Mouse (Mus musculus) erythroblast, embryonic 14.5 days (primary cell): Measurements from ENCODE around the gene Trak1. TPM values are rescaled to one million over a fixed set of nuclear protein-coding genes. Genes with fewer than 3 reads are reported as not detected.

Experiments
- H3K27me3 ChIP-seq: 2 replicates; pipeline ENCODE4 v1.6.1; 2012; ENCODE audit warnings: inconsistent platforms; ENCODE audit not compliant: control insufficient read depth
- H3K36me3 ChIP-seq: 2 replicates; pipeline ENCODE4 v1.6.1; 2012; ENCODE audit warnings: mild to moderate bottlenecking, inconsistent platforms; ENCODE audit not compliant: control insufficient read depth
- H3K4me1 ChIP-seq: 2 replicates; pipeline ENCODE4 v1.6.1; 2012; ENCODE audit warnings: inconsistent platforms; ENCODE audit not compliant: control insufficient read depth
- H3K4me3 ChIP-seq: replicated peaks from 2 replicates; pipeline ENCODE3; 2012; ENCODE audit warnings: moderate library complexity, mild to moderate bottlenecking, inconsistent platforms
- H3K9me3 ChIP-seq: 2 replicates; pipeline ENCODE4 v1.6.1; 2012; ENCODE audit warnings: low read length, inconsistent platforms, mixed read lengths; ENCODE audit not compliant: control insufficient read depth
- GATA1 ChIP-seq: IDR thresholded peaks from 2 replicates; pipeline ENCODE4 v1.6.1; 2012; ENCODE audit warnings: low read length, inconsistent platforms, mixed read lengths
- TAL1 ChIP-seq: IDR thresholded peaks from 3 replicates; pipeline ENCODE4 v1.6.1; 2012; ENCODE audit warnings: low read length, inconsistent platforms, mixed read lengths
- polyA plus RNA-seq: library from polyadenylated mRNA; stranded (reverse); fragments of >175 nt; gene quantifications from 2 replicates; pipeline ENCODE4 v1.2.3, GENCODE M21; 2012

Trak1 gene
- polyA plus RNA-seq, 1 experiment = 1.2 TPM

DNA sequence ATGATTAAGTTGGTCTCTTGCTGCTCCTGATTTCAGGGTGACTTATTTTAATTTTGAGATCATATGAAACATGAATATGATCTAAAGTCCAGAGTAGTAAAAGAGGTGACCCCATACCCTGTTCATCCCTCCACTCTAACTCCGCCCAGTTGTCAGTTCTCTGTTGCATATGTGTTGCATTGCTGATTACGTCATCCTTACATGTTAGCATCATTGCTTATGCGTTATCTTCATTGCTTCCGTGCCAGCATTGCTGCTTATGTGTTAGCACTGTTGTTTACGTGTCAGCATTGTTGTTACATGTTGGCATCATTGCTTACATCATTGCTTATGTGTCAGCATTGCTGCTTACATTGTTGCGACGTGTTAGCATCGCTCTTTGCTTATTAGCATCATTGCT is 51.8 kb downstream of the Trak1 start:
- TF ChIP-seq TAL1 = no peak
- TF ChIP-seq GATA1 = no peak
- H3K4me1 ChIP-seq = peaks cover 11% of the 10 kb centered on the region
- no peaks in the 10 kb centered on the region for H3K36me3 ChIP-seq

GRCm38 (mm10) chr9:121350601-121351000 is 53.3 kb downstream of the Trak1 start:
- no peaks in the 10 kb centered on the region for H3K27me3 ChIP-seq
- H3K9me3 ChIP-seq = no peaks in the 10 kb centered on the region
- H3K4me3 ChIP-seq = no peak overlapping the region
- no peaks in the 10 kb centered on the region for H3K36me3 ChIP-seq
- peaks cover 11% of the 10 kb centered on the region for H3K4me1 ChIP-seq
- no peak for TF ChIP-seq GATA1
- no peak for TF ChIP-seq TAL1

More for the DNA sequence above, 51.8 kb downstream of the Trak1 start:
- Histone ChIP-seq H3K27me3 (no peaks in the 10 kb centered on the region), H3K4me3 (no peak overlapping the region), H3K9me3 (no peaks in the 10 kb centered on the region)

- Histone ChIP-seq H3K4me1 (peaks cover 8% of the 10 kb centered on the region), H3K27me3 (no peaks in the 10 kb centered on the region)
These were observed 54.2 kb downstream of the Trak1 start for GRCm38 (mm10) chr9:121351388-121352078.

DNA sequence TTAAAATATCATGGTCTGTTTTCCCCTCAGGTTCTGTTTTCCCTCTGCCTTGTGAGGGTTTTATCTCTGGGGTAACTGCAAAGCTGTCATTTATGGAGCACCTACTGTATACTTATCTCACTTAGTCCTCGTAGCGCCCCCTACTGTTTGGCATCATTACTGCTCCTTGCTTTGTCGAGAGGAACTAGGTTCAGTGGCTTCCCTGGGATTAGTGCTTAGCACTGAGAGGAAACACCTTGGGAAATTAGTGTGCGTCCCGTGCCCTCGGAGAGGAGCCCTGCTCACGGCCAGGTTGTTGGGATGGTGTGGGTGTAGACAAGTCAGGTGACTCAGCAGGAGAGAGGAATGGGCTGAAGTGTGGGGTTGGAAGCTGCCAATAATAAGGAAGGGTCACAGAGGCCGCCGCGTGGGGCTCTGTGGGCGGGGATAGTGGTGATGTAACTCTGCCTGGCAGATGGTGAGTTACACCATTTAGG is 54.9 kb downstream of the Trak1 start:
- Histone ChIP-seq H3K36me3 (no peaks in the 10 kb centered on the region), H3K9me3 (no peaks in the 10 kb centered on the region), H3K4me1 (peaks cover 5% of the 10 kb centered on the region), H3K4me3 (no peak overlapping the region), H3K27me3 (no peaks in the 10 kb centered on the region)
- TF ChIP-seq TAL1 (no peak), GATA1 (no peak)

More at GRCm38 (mm10) chr9:121351388-121352078, 54.2 kb downstream of the Trak1 start:
- no peak overlapping the region for H3K4me3 ChIP-seq
- H3K36me3 ChIP-seq = no peaks in the 10 kb centered on the region
- no peaks in the 10 kb centered on the region for H3K9me3 ChIP-seq
- TF ChIP-seq TAL1 (no peak), GATA1 (no peak)

GRCm38 (mm10) chr9:121352726-121353125 is 55.4 kb downstream of the Trak1 start:
- no peaks in the 10 kb centered on the region for H3K36me3 ChIP-seq
- TF ChIP-seq GATA1 (no peak), TAL1 (no peak)
- no peak overlapping the region for H3K4me3 ChIP-seq
- H3K27me3 ChIP-seq = no peaks in the 10 kb centered on the region
- no peaks in the 10 kb centered on the region for H3K9me3 ChIP-seq
- H3K4me1 ChIP-seq = peaks cover 4% of the 10 kb centered on the region

DNA sequence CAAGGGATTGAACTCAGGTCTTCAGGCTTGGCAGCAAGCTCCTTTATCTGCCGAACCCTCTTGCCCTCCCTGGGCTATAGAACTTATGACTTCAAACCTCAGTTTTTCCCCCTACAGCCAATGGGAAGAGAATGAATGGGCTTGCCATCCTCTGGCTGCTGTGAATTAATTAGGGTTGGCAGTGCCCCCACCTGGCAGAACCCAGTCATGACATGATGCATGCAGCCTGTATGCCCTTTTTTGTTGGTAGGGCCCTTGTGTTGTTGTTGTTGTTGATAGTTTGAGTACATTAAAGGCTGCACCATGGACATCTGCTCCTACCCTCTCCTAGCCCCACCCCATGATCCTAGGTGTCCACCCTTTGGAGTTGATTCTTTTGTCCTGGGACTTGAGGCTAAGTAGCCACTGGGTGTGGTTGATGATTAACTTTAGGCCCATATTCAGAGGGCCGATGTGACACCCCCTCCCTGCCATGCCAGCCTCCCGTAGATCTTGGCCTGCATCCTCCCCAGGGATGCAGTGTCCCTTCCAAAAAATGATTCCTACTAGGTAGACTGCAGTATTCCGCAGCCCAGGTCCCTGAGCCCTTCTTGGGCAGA is 57.6 kb downstream of the Trak1 start:
- TF ChIP-seq GATA1 (no peak), TAL1 (no peak)
- H3K4me3 ChIP-seq = no peak overlapping the region
- peaks cover 9% of the 10 kb centered on the region for H3K4me1 ChIP-seq
- H3K9me3 ChIP-seq = no peaks in the 10 kb centered on the region
- H3K36me3 ChIP-seq = no peaks in the 10 kb centered on the region
- H3K27me3 ChIP-seq = no peaks in the 10 kb centered on the region

DNA sequence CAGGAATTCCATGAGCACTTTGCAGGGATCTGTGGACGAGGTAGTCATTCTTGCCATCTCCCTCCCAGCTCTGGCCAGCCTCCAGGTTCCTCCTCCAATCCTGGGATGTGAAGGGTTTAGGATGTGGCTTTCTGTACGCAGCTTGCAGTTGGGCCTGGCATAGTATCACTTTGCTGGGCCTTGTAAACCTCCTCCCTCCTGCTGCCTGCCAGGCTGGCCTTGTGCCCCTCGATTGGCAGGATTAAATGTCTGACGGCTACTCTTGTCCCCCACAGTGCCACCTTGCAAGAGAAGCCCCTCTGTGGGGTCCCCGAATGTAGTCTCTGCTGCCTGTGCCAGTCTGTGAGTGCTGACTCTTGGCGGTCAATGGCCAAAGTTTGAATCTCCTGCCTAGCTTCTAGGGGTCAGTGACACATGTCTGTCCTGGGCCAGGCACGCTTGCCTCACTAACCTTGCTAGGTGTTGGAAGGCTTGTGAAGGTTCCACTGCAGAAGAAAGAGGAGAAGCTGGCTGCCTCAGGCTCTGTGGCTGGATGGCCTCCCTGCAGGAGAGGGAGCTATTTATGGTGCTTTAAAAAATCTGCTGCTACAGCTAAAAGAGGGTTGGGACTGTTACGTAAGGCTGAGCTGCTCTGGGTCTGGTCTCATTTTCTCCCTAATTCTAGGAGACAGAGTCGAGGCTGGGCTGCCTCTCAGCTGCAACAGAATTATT is 58.3 kb downstream of the Trak1 start:
- Histone ChIP-seq H3K4me1 (peaks cover 14% of the 10 kb centered on the region), H3K4me3 (no peak overlapping the region), H3K27me3 (no peaks in the 10 kb centered on the region), H3K9me3 (no peaks in the 10 kb centered on the region), H3K36me3 (no peaks in the 10 kb centered on the region)
- TF ChIP-seq GATA1 (no peak), TAL1 (no peak)

DNA sequence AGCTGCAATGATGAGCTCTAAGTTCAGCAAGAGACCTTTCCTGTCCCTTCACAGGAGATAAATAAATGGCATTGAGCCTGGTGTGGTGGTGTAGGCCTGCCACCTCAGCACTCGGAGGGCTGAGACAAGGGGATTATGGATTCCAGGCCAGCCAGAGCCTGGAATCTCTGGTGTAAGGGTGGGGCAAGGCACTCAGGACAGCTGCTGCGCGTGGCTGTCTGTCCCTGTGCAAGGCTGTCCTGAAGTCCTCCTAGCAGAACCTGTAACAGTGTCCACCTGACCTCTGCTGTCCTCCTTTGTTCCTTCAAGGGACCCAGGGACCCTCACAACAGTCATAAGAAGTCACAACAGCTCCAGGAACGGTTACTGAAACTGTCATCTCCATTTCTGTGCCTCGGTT is 59.8 kb downstream of the Trak1 start:
- peaks cover 21% of the 10 kb centered on the region for H3K4me1 ChIP-seq
- no peaks in the 10 kb centered on the region; the same call in 1 of the 2 replicates for H3K36me3 ChIP-seq

More for the DNA sequence above, 59.8 kb downstream of the Trak1 start:
- Histone ChIP-seq H3K4me3 (no peak overlapping the region), H3K27me3 (no peaks in the 10 kb centered on the region), H3K9me3 (no peaks in the 10 kb centered on the region)
- TF ChIP-seq GATA1 = no peak
- TF ChIP-seq TAL1 = no peak
